Mouse (Mus musculus): Measurements from ENCODE around the gene Cmklr1. TPM values are rescaled to one million over a fixed set of nuclear protein-coding genes. Genes with fewer than 3 reads are reported as not detected.

The Cmklr1 gene
- polyA plus RNA-seq (2012; rRNA removed): 1.0 and 1.5 TPM in 2 replicates

DNA sequence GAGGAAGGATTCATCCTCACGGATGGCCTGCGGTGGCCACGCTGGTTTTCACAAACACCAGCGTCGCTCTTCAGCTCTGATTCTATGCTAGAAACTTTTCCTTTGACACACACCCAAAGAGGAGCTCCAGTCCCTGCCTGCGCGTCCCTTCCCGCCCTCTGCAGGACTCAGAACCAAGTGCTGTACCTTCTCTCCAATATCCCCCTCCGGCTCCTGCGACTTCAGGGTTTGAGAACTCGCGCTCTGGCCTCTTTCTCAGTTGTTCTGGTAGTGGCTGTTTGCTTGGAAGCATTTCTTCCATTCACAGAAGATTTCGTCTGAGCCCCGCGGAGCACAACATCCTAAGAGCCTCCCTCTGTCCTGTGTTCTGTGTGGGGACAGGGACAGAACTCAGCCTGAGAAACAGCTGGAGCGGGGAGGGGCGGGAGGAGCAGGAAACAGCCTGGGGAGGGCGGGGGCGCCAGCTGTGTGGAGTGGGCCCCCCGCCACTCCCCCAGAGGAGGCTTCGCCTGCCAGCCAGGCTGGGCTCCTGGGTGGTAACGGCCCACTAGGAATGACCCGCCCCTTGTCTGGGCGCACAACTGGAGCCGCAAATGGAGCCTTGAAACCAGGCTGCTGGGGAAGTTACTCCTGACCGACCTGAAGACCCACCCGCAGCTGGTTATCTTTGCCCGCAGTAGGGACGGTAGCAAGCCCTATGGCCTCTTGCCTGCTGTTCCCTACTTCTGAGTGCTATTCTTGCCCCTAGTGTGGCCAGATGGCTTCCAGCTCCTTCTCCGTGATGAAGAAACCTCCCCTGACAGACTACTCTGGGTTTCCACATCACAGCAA lies at the start of gene Cmklr1:
Gene Cmklr1, minus strand, starts transcription at position 392 of the 831 bp plus-strand sequence.

Other genes starting within 250 kb of the Cmklr1 start
- 0.02 and 0.03 TPM in 2 replicates for gene Wscd2, start 160.1 kb downstream of the Cmklr1 start, polyA plus RNA-seq (2012; rRNA removed)
- gene 1700069L16Rik, start 74.3 kb upstream of the Cmklr1 start, polyA plus RNA-seq (2012; rRNA removed): not detected in 2 replicates
- 1.2 and 1.3 TPM in 2 replicates for gene Ficd, start 85.4 kb upstream of the Cmklr1 start, polyA plus RNA-seq (2012; rRNA removed)
- 14.1 and 16.3 TPM in 2 replicates for gene Sart3, start 122.1 kb upstream of the Cmklr1 start, polyA plus RNA-seq (2012; rRNA removed)
- gene Iscu, start 122.3 kb upstream of the Cmklr1 start, polyA plus RNA-seq (2012; rRNA removed): 63.1 and 64.8 TPM in 2 replicates
- gene Tmem119, start 150.1 kb upstream of the Cmklr1 start, polyA plus RNA-seq (2012; rRNA removed): 0.73 and 1.1 TPM in 2 replicates
- 7.0 and 7.7 TPM in 2 replicates for gene Selplg, start 182.2 kb upstream of the Cmklr1 start, polyA plus RNA-seq (2012; rRNA removed)